In genomic region chr13:94647566-94647965, GRCm38 (mm10) we compare ENCODE assay signal across 12 mouse cellular contexts.
"Had no signal": no experiment of that assay in that cellular context is flagged by ENCODE, and none has a peak within 500 bp of the region (broad histone marks: within the 10 kb centered on the region; RNA-seq: fewer than 3 reads in every experiment).

No protein-coding gene starts in this region.

- H3K4me3 ChIP-seq: limb, embryonic 13.5 days; neural tube, embryonic 13.5 days had no signal

- H3K36me3 ChIP-seq: limb, embryonic 13.5 days; neural tube, embryonic 13.5 days had no signal

- DNase-seq: kidney, postnatal 10 days; left cerebral cortex, postnatal 4 days; lung, adult 18-20 months; lung, postnatal 4 days; right cerebral cortex, postnatal 25 days; thymus, adult 18-20 months; thymus, postnatal 14 days had no signal

- H3K9ac ChIP-seq: limb, embryonic 13.5 days; liver, embryonic 14.5 days; neural tube, embryonic 13.5 days had no signal

- H3K4me2 ChIP-seq: limb, embryonic 13.5 days; midbrain, embryonic 11.5 days; neural tube, embryonic 13.5 days had no signal

- ATAC-seq: midbrain, embryonic 16.5 days had no signal

- H3K27ac ChIP-seq: limb, embryonic 13.5 days; liver, embryonic 14.5 days; neural tube, embryonic 13.5 days had no signal

- H3K9me3 ChIP-seq: limb, embryonic 13.5 days; neural tube, embryonic 13.5 days had no signal
